Mouse (Mus musculus): ENCODE results near the gene Zfx. TPM values are rescaled to one million over a fixed set of nuclear protein-coding genes. Genes with fewer than 3 reads are reported as not detected.
A peak's percentile ranks its signal among the peaks of the same experiment; 100 is the strongest.

The Zfx gene
- total and polyA plus RNA-seq, 2 experiments from 2014 or later, result 15.2 to 25.0 TPM

DNA sequence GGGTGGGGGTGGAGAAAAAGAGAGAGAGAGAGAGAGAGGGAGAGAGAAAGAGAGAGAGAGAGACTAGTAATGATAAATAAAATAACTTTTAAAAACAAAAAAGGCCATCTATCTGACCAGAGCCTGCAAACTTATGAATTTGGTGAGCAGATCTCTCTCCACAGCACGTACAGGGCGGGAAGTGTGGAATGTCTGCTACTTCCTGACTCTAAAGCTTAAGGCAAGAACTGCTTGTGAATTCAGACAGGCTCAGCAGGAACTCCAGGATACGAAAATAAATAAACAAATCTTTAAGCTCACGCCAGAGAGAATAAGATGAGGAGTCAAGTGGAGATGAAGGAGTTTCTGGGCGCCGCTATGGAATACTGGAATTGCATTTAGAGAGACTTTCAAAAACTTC lies 64.8 kb downstream of the Zfx start:
- ATAC-seq (ENCODE audit: low FRiP score) (no peak), DNase-seq (ENCODE audit: low spot score) (no peak)
- no peak overlapping the region for H3K9ac ChIP-seq (replicated peaks; ENCODE audit: low read length, poor library complexity, severe bottlenecking)
- H3K4me3 ChIP-seq (ENCODE audit: low read depth, low read length), result no peak overlapping the region
- H3K4me2 ChIP-seq (ENCODE audit: low read depth, low read length, poor library complexity, severe bottlenecking), result no peak overlapping the region
- H3K27me3 ChIP-seq (ENCODE audit: insufficient read depth, low read length), result peaks cover 14% of the 10 kb centered on the region; the same call in 1 of the 2 replicates
- no peaks in the 10 kb centered on the region for H3K9me3 ChIP-seq (ENCODE audit: low read length)
- TF ChIP-seq CTCF (IDR thresholded peaks at IDR 0.05), result no peak
- WGBS, result 26% methylated on average over 6 of the region's 6 CpGs
- H3K4me1 ChIP-seq (ENCODE audit: insufficient read depth, low read length), result no peaks in the 10 kb centered on the region
- no peak overlapping the region for H3K27ac ChIP-seq (ENCODE audit: low read depth, low read length)
- no peaks in the 10 kb centered on the region for H3K36me3 ChIP-seq (ENCODE audit: insufficient read depth, low read length)

DNA sequence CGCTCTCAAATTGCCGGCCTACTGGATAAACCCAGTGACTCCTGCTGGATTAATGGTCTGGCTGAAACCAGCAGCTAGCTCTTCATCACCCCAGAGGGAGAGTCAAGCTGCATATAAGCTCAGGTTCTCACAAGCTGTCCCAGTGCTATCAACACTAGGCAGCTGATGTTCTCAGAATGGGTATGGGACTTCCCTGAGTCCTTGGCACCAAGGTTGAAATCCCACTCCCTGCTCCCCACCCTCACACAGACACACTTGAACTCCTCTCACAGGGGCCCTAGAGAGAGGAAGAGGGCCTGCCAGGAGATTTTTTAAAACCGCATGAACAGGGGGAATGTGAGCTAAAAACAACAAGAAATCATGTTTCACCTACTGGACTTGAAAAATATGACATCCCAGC lies 74.5 kb downstream of the Zfx start:
- H3K4me2 ChIP-seq (ENCODE audit: low read depth, low read length, poor library complexity, severe bottlenecking), result no peak overlapping the region
- H3K36me3 ChIP-seq (ENCODE audit: insufficient read depth, low read length), result no peaks in the 10 kb centered on the region
- no peaks in the 10 kb centered on the region for H3K4me1 ChIP-seq (ENCODE audit: insufficient read depth, low read length)
- DNase-seq (ENCODE audit: low spot score) (no peak), ATAC-seq (ENCODE audit: low FRiP score) (no peak)
- no peak for TF ChIP-seq CTCF (IDR thresholded peaks at IDR 0.05)
- no peak overlapping the region for H3K9ac ChIP-seq (replicated peaks; ENCODE audit: low read length, poor library complexity, severe bottlenecking)
- no peak overlapping the region for H3K27ac ChIP-seq (ENCODE audit: low read depth, low read length)
- H3K9me3 ChIP-seq (ENCODE audit: low read length), result no peaks in the 10 kb centered on the region
- no peak overlapping the region for H3K4me3 ChIP-seq (ENCODE audit: low read depth, low read length)
- WGBS, result 70% methylated on average over 3 of the region's 3 CpGs
- H3K27me3 ChIP-seq (ENCODE audit: insufficient read depth, low read length), result peaks cover 7% of the 10 kb centered on the region; the same call in 1 of the 2 replicates

GRCm38 (mm10) chrX:94048048-94048447 lies 75.5 kb downstream of the Zfx start:
- WGBS, result 24% methylated on average over 5 of the region's 5 CpGs
- Histone ChIP-seq H3K4me1 (ENCODE audit: insufficient read depth, low read length) (no peaks in the 10 kb centered on the region), H3K9ac (replicated peaks; ENCODE audit: low read length, poor library complexity, severe bottlenecking) (no peak overlapping the region), H3K9me3 (ENCODE audit: low read length) (no peaks in the 10 kb centered on the region), H3K27ac (ENCODE audit: low read depth, low read length) (no peak overlapping the region), H3K4me3 (ENCODE audit: low read depth, low read length) (no peak overlapping the region), H3K27me3 (ENCODE audit: insufficient read depth, low read length) (peaks cover 7% of the 10 kb centered on the region; the same call in 1 of the 2 replicates), H3K36me3 (ENCODE audit: insufficient read depth, low read length) (no peaks in the 10 kb centered on the region), H3K4me2 (ENCODE audit: low read depth, low read length, poor library complexity, severe bottlenecking) (no peak overlapping the region)
- ATAC-seq (ENCODE audit: low FRiP score) (no peak), DNase-seq (ENCODE audit: low spot score) (peak; percentile 19)
- no peak for TF ChIP-seq CTCF (IDR thresholded peaks at IDR 0.05)

DNA sequence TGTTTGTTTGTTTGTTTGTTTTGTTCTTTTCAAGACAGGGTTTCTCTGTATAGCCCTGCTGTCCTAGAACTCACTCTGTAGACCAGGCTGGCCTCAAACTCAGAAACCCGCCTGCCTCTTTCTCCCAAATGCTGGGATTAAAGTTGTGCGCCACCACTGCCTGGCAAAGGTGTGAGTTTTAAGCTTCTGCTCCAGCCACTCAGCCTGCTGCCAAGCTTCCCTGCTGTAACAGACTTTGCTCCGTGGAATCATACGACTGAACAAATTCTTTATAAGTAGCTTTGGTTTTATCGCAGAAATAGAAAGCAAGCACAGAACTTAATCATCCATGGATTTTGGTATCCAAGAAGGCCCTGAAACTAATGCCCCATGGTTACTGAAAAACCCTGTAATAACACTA lies 76.1 kb downstream of the Zfx start:
- Histone ChIP-seq H3K27me3 (ENCODE audit: insufficient read depth, low read length) (peaks cover 7% of the 10 kb centered on the region; the same call in 1 of the 2 replicates), H3K27ac (ENCODE audit: low read depth, low read length) (no peak overlapping the region), H3K4me1 (ENCODE audit: insufficient read depth, low read length) (no peaks in the 10 kb centered on the region), H3K4me2 (ENCODE audit: low read depth, low read length, poor library complexity, severe bottlenecking) (no peak overlapping the region), H3K9me3 (ENCODE audit: low read length) (no peaks in the 10 kb centered on the region), H3K9ac (replicated peaks; ENCODE audit: low read length, poor library complexity, severe bottlenecking) (no peak overlapping the region), H3K4me3 (ENCODE audit: low read depth, low read length) (no peak overlapping the region), H3K36me3 (ENCODE audit: insufficient read depth, low read length) (no peaks in the 10 kb centered on the region)
- TF ChIP-seq CTCF (IDR thresholded peaks at IDR 0.05), result no peak
- DNase-seq (ENCODE audit: low spot score) (no peak), ATAC-seq (ENCODE audit: low FRiP score) (no peak)
- 61% methylated on average over 5 of the region's 5 CpGs for WGBS

DNA sequence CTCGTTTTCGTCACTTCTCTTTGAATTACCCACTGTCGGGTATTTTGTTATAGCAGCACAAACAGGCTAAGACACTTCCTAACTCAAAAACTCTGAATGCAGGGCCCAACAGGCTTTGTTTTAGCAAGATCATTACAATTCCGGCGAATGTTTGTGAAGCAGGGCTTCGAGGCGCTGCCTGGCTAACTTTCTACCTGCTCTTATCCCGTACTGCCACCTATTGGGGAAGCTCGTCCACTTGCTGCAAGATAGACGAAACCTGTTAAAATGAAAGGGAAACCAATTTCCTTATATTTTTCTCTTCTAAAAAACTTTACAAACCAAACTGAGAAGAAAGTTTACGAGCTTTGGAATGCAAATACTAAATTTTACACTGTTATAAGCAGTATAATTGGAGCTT lies 90.6 kb downstream of the Zfx start:
- Histone ChIP-seq H3K27ac (ENCODE audit: low read depth, low read length) (no peak overlapping the region), H3K4me3 (ENCODE audit: low read depth, low read length) (no peak overlapping the region), H3K9me3 (ENCODE audit: low read length) (no peaks in the 10 kb centered on the region), H3K4me2 (ENCODE audit: low read depth, low read length, poor library complexity, severe bottlenecking) (no peak overlapping the region), H3K36me3 (ENCODE audit: insufficient read depth, low read length) (no peaks in the 10 kb centered on the region), H3K4me1 (ENCODE audit: insufficient read depth, low read length) (no peaks in the 10 kb centered on the region), H3K9ac (replicated peaks; ENCODE audit: low read length, poor library complexity, severe bottlenecking) (no peak overlapping the region), H3K27me3 (ENCODE audit: insufficient read depth, low read length) (peaks cover 15% of the 10 kb centered on the region)
- ATAC-seq (ENCODE audit: low FRiP score) (no peak), DNase-seq (ENCODE audit: low spot score) (peak; percentile 62)
- 30% methylated on average over 11 of the region's 11 CpGs for WGBS
- peak; percentile 74 for TF ChIP-seq CTCF (IDR thresholded peaks at IDR 0.05)

GRCm38 (mm10) chrX:94030081-94030480 lies 93.4 kb downstream of the Zfx start:
- 72% methylated on average over 7 of the region's 7 CpGs for WGBS
- Histone ChIP-seq H3K4me3 (ENCODE audit: low read depth, low read length) (no peak overlapping the region), H3K27ac (ENCODE audit: low read depth, low read length) (no peak overlapping the region), H3K4me1 (ENCODE audit: insufficient read depth, low read length) (no peaks in the 10 kb centered on the region), H3K9ac (replicated peaks; ENCODE audit: low read length, poor library complexity, severe bottlenecking) (no peak overlapping the region), H3K9me3 (ENCODE audit: low read length) (no peaks in the 10 kb centered on the region), H3K27me3 (ENCODE audit: insufficient read depth, low read length) (peaks cover 15% of the 10 kb centered on the region), H3K36me3 (ENCODE audit: insufficient read depth, low read length) (no peaks in the 10 kb centered on the region), H3K4me2 (ENCODE audit: low read depth, low read length, poor library complexity, severe bottlenecking) (no peak overlapping the region)
- no peak for TF ChIP-seq CTCF (IDR thresholded peaks at IDR 0.05)
- ATAC-seq (ENCODE audit: low FRiP score), result no peak
- DNase-seq (ENCODE audit: low spot score), result no peak

Other genes with a start within 250 kb of the Zfx start
- not detected in 2 replicates for gene AU015836, start 155.0 kb downstream of the Zfx start, total RNA-seq (2014; rRNA removed)
- not detected in 2 replicates for gene AU015836, start 155.0 kb downstream of the Zfx start, polyA plus RNA-seq (2015; fragmentation: Nextera tagmentation; extraction: Ambion mirVana)
- gene Eif2s3x, start 89.2 kb upstream of the Zfx start, total RNA-seq (2014; rRNA removed), result 182 and 238 TPM in 2 replicates
- 61.2 and 92.5 TPM in 2 replicates for gene Eif2s3x, start 89.2 kb upstream of the Zfx start, polyA plus RNA-seq (2015; fragmentation: Nextera tagmentation; extraction: Ambion mirVana)
- gene Klhl15, start 110.9 kb upstream of the Zfx start, total RNA-seq (2014; rRNA removed), result 17.9 and 22.5 TPM in 2 replicates
- 6.9 and 7.5 TPM in 2 replicates for gene Klhl15, start 110.9 kb upstream of the Zfx start, polyA plus RNA-seq (2015; fragmentation: Nextera tagmentation; extraction: Ambion mirVana)
- 0.66 and 1.2 TPM in 2 replicates for gene Fam90a1b, start 243.1 kb upstream of the Zfx start, total RNA-seq (2014; rRNA removed)
- 0.37 and 0.47 TPM in 2 replicates for gene Fam90a1b, start 243.1 kb upstream of the Zfx start, polyA plus RNA-seq (2015; fragmentation: Nextera tagmentation; extraction: Ambion mirVana)
- 58.3 and 58.7 TPM in 2 replicates for gene Apoo, start 243.4 kb upstream of the Zfx start, total RNA-seq (2014; rRNA removed)
- gene Apoo, start 243.4 kb upstream of the Zfx start, polyA plus RNA-seq (2015; fragmentation: Nextera tagmentation; extraction: Ambion mirVana), result 135 and 146 TPM in 2 replicates